Mouse (Mus musculus) embryonic facial prominence, embryonic 12.5 days (tissue): Measurements from ENCODE around the gene Gm21883. TPM values are rescaled to one million over a fixed set of nuclear protein-coding genes. Genes with fewer than 3 reads are reported as not detected.
"Not testable (repeated sequence)": the region's sequence is repeated elsewhere in the genome, so short reads cannot be mapped to it uniquely, and the experiment has no call there.

Source experiments
- ATAC-seq: fragments of 200-750 bp; cut with Nextera tagmentation; 2 replicates; pipeline ENCODE4 v1.8.0; 2017; ENCODE audit not compliant: insufficient number of reproducible peaks, insufficient read depth, low FRiP score, low TSS enrichment
- H3K27ac ChIP-seq: fragments of 300-500 bp; sonication (generic); 2 replicates; pipeline ENCODE4 v1.5.1; 2016; ENCODE audit warnings: mild to moderate bottlenecking
- H3K27me3 ChIP-seq: fragments of 300-500 bp; sonication (generic); 2 replicates; pipeline ENCODE4 v1.6.1; 2016; ENCODE audit warnings: mild to moderate bottlenecking, moderate library complexity
- H3K36me3 ChIP-seq: fragments of 300-500 bp; sonication (generic); 2 replicates; pipeline ENCODE4 v1.6.1; 2016; ENCODE audit warnings: mild to moderate bottlenecking
- H3K4me1 ChIP-seq: fragments of 300-500 bp; sonication (generic); 2 replicates; pipeline ENCODE4 v1.6.1; 2016
- H3K4me2 ChIP-seq: fragments of 300-500 bp; sonication (generic); replicated peaks from 2 replicates; pipeline ENCODE4 v1.6.1; 2016; ENCODE audit warnings: mild to moderate bottlenecking, moderate library complexity
- H3K4me3 ChIP-seq: fragments of 300-500 bp; sonication (generic); 2 replicates; pipeline ENCODE4 v1.5.1; 2016; ENCODE audit warnings: mild to moderate bottlenecking
- H3K9ac ChIP-seq: fragments of 300-500 bp; sonication (generic); 2 replicates; pipeline ENCODE4 v1.6.1; 2016; ENCODE audit warnings: mild to moderate bottlenecking, moderate library complexity
- H3K9me3 ChIP-seq: fragments of 300-500 bp; sonication (generic); 2 replicates; pipeline ENCODE4 v1.6.1; 2016; ENCODE audit warnings: mild to moderate bottlenecking, moderate library complexity
- WGBS: fragments of 180-500 bp; shearing (Covaris S2); methylation state at CpG from one replicate; pipeline ENCODE4 v1.1.7; 2016; 5-methylcytosine and 5-hydroxymethylcytosine counted together
- polyA plus RNA-seq: library from polyadenylated mRNA; unstranded; fragments of >200 nt; fragmentation: Nextera tagmentation; extraction: Ambion mirVana; gene quantifications from 2 replicates; pipeline ENCODE4 v1.2.1, GENCODE M21; 2016

The Gm21883 gene
- not detected in 2 replicates for polyA plus RNA-seq

DNA sequence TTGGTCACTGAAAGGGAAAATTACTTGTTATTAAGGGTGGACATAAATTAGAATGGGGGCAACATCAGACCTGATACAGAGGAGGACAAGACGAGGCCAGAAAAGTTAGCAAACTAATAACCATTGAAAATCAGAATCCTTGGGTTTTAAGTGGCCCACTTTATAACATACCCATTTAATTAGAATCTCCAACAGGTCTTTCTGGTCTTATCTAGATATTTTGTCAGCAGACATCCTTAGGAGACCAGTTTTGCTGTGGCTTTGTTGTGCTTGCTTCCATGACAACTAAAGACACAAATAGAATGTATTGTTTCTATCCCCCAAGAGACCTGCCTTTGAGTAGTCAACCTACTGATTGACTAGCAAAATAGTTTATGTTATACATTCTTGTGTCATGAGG lies at the start of gene Gm21883:
Gene Gm21883, minus strand, starts transcription at position 101 of the 400 bp plus-strand sequence.
- ATAC-seq, H3K36me3 ChIP-seq, H3K27ac ChIP-seq, H3K4me2 ChIP-seq, H3K27me3 ChIP-seq, H3K9me3 ChIP-seq, H3K9ac ChIP-seq, H3K4me1 ChIP-seq, H3K4me3 ChIP-seq: not testable (repeated sequence)
- WGBS: no CpG with 5 or more reads among the region's 1 CpGs

DNA sequence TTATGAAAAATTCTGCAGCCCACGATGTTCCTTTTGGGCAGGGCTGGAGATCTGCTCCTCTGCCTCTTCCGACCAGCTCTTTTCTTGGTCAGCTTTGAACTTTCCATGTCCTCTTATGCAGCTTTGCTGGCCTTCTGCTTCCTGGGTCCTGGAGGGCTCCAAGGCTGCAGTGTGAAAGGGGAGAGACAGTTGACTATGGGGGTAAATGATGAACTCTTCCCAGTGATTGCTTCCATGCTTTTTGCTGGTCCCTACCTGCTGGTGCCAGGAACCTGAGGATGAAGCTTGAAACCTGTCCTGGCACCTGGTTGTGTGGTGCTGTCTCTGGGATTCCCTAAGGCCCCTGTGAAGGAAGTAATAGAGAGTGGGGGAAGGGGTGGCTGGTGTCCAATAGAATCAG lies 44.7 kb upstream of the Gm21883 start, which contains the start of gene Spin2e:
Gene Spin2e, minus strand, starts transcription at position 101 of the 400 bp plus-strand sequence.
- 100% methylated on average over 1 of the region's 2 CpGs for whole genome bisulfite sequencing
- H3K27me3 ChIP-seq: not testable (repeated sequence)

More for the DNA sequence above, 44.7 kb upstream of the Gm21883 start, which contains the start of gene Spin2e:
- H3K9ac ChIP-seq, H3K27ac ChIP-seq, H3K9me3 ChIP-seq, ATAC-seq, H3K4me3 ChIP-seq, H3K4me1 ChIP-seq, H3K4me2 ChIP-seq, H3K36me3 ChIP-seq: not testable (repeated sequence)

Other genes starting within 250 kb of the Gm21883 start
- not detected in 2 replicates for gene Btbd35f26, start 237.8 kb downstream of the Gm21883 start, polyA plus RNA-seq
- gene Btbd35f19, start 190.4 kb downstream of the Gm21883 start, polyA plus RNA-seq: not detected in 2 replicates
- gene Spin2e, start 44.6 kb upstream of the Gm21883 start, polyA plus RNA-seq: not detected in 2 replicates
- gene Btbd35f25, start 142.9 kb upstream of the Gm21883 start, polyA plus RNA-seq: not detected in 2 replicates